Mouse (Mus musculus) hindbrain, postnatal 0 days (tissue): ENCODE data around the gene Diras2. TPM values are rescaled to one million over a fixed set of nuclear protein-coding genes. Genes with fewer than 3 reads are reported as not detected.
A peak's percentile ranks its signal among the peaks of the same experiment; 100 is the strongest.
"Not testable (repeated sequence)": the region's sequence is repeated elsewhere in the genome, so short reads cannot be mapped to it uniquely, and the experiment has no call there.

ENCODE experiments used
- ATAC-seq: fragments of 200-750 bp; cut with Nextera tagmentation; 2 replicates; pipeline ENCODE4 v1.8.0; 2017; ENCODE audit warnings: mild to moderate bottlenecking, moderate TSS enrichment, moderate library complexity
- DNase-seq: peaks from one replicate; pipeline ENCODE4 v3.0.0-alpha.2; 2015; ENCODE audit warnings: low spot score
- H3K27ac ChIP-seq: fragments of 300-500 bp; sonication (generic); 2 replicates; pipeline ENCODE4 v1.5.1; 2014; ENCODE audit warnings: mild to moderate bottlenecking
- H3K27me3 ChIP-seq: fragments of 300-500 bp; sonication (generic); 2 replicates; pipeline ENCODE4 v1.6.1; 2014; ENCODE audit warnings: low read length, mixed read lengths; ENCODE audit not compliant: insufficient read depth
- H3K36me3 ChIP-seq: fragments of 300-500 bp; sonication (generic); 2 replicates; pipeline ENCODE4 v1.6.1; 2014; ENCODE audit warnings: low read length, mixed read lengths; ENCODE audit not compliant: insufficient read depth
- H3K4me1 ChIP-seq: fragments of 300-500 bp; sonication (generic); 2 replicates; pipeline ENCODE4 v1.6.1; 2014; ENCODE audit warnings: antibody characterized with exemption, low read length, mixed read lengths; ENCODE audit not compliant: insufficient read depth
- H3K4me2 ChIP-seq: fragments of 300-500 bp; sonication (generic); 2 replicates; pipeline ENCODE4 v1.6.1; 2014; ENCODE audit warnings: low read depth, mild to moderate bottlenecking, low read length, moderate library complexity, mixed read lengths
- H3K4me3 ChIP-seq: fragments of 300-500 bp; sonication (generic); 2 replicates; pipeline ENCODE4 v1.5.1; 2014; ENCODE audit warnings: low read length
- H3K9ac ChIP-seq: fragments of 300-500 bp; sonication (generic); replicated peaks from 2 replicates; pipeline ENCODE4 v1.6.1; 2014; ENCODE audit warnings: mild to moderate bottlenecking, low read length, moderate library complexity, mixed read lengths
- H3K9me3 ChIP-seq: fragments of 300-500 bp; sonication (generic); 2 replicates; pipeline ENCODE4 v1.6.1; 2016; ENCODE audit warnings: low read length, mixed read lengths
- CTCF ChIP-seq: IDR thresholded peaks from 2 replicates; pipeline ENCODE4 v1.5.1; 2016; ENCODE audit warnings: antibody characterized with exemption, control low read depth, low read depth
- WGBS: fragments of 180-500 bp; shearing (Covaris S2); extraction: QIAGEN DNeasy Blood & Tissue Kit; methylation state at CpG from one replicate; pipeline ENCODE4 v1.1.7; 2014; 5-methylcytosine and 5-hydroxymethylcytosine counted together
- polyA plus RNA-seq: library from polyadenylated mRNA; unstranded; fragments of >200 nt; fragmentation: Nextera tagmentation; extraction: Ambion mirVana; gene quantifications from 2 replicates; pipeline ENCODE4 v1.2.1, GENCODE M21; 2015
- total RNA-seq: library from RNA; depleted of rRNA; stranded (reverse); fragments of >200 nt; gene quantifications from 2 replicates; pipeline ENCODE4 v1.2.3, GENCODE M21; 2014

The Diras2 gene
- total and polyA plus RNA-seq, 2 experiments from 2014 or later: 7.9 to 64.5 TPM

DNA sequence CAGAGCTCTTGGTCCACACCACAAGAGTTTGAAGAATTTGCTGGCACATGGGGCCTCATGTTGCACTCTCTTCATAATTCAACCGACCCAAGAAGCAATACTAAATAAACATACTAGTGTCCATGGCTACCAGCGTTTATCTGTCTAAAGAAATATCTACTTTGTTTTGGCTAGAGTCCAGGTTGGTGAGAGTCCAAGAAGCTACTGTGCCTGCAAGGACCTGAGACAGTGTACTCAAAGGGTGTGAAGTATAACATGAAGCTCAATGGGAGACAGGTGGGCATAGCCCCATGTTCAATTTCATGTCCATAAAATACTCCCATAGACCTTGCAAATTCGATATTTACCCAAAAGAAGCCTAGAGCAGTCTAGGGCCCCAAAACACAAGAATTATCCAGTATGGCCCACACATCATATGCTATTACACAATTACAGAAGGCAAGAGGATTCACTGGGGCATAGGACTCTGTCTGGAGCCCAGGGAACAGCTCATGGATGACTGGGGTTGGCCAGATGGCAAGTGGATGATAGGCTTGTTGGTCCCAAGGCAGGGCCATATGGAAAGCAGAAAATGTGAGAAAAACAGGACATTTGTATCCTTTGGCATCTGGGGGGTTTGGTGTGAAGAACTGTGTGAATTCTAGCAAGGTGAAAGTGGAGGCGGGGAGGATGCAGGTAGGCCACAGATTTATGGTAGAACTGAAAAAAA lies 20.8 kb downstream of the Diras2 start:
- ATAC-seq (peak; percentile 78), DNase-seq (peak; percentile 69)
- H3K36me3 ChIP-seq: no peaks in the 10 kb centered on the region; the same call in 1 of the 2 replicates
- no peaks in the 10 kb centered on the region for H3K4me1 ChIP-seq
- H3K4me3 ChIP-seq: no peak overlapping the region
- H3K27ac ChIP-seq: no peak overlapping the region
- no peak for TF ChIP-seq CTCF
- no peaks in the 10 kb centered on the region for H3K9me3 ChIP-seq
- H3K27me3 ChIP-seq: no peaks in the 10 kb centered on the region
- no peak overlapping the region for H3K4me2 ChIP-seq
- no peak overlapping the region for H3K9ac ChIP-seq
- WGBS: 57% methylated on average over 4 of the region's 4 CpGs

GRCm38 (mm10) chr13:52507460-52508293 lies 23.4 kb downstream of the Diras2 start:
- no peak for TF ChIP-seq CTCF
- 88% methylated on average over 35 of the region's 35 CpGs for WGBS
- Histone ChIP-seq H3K27me3 (no peaks in the 10 kb centered on the region), H3K9ac (no peak overlapping the region), H3K4me1 (no peaks in the 10 kb centered on the region), H3K4me2 (no peak overlapping the region), H3K9me3 (no peaks in the 10 kb centered on the region), H3K36me3 (no peaks in the 10 kb centered on the region; the same call in 1 of the 2 replicates), H3K4me3 (no peak overlapping the region), H3K27ac (no peak overlapping the region)
- DNase-seq (no peak), ATAC-seq (no peak)

GRCm38 (mm10) chr13:52506822-52507221 lies 24.3 kb downstream of the Diras2 start:
- H3K27me3 ChIP-seq, H3K27ac ChIP-seq, H3K9ac ChIP-seq, H3K9me3 ChIP-seq, DNase-seq, ATAC-seq, H3K4me3 ChIP-seq, H3K4me1 ChIP-seq, H3K36me3 ChIP-seq, H3K4me2 ChIP-seq: not testable (repeated sequence)
- WGBS: 75% methylated on average over 3 of the region's 3 CpGs

DNA sequence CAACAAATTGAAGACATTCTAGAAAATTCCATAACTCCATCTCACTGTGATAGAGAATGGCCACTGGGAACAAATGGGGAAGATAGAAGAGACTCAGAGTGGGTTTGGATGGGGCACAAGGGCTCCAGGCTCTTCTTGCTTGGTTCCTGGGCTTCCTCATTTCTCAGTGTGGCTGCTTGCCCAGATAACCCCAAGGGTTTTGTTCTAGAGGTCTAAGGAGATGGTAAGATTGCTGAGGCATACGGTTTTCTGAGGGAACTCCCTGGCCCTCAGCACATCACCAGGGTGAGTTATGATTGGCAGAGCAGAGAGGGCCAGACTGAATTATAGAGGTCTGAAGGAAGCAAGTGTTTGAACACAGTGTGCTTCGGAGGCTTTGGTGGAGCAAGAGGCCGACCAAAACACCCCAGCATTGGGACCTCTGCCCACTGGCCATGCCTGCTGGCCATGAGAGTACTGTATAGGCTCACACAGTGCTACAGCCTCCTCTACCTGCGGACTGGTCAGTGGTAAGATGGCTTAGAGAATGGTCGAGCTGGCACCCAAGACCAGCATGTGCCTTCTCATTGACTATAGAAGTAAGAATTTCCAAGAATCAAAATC lies 25.3 kb downstream of the Diras2 start:
- not testable (repeated sequence) for H3K27me3 ChIP-seq, H3K9ac ChIP-seq, H3K27ac ChIP-seq, H3K36me3 ChIP-seq, H3K4me3 ChIP-seq, H3K4me1 ChIP-seq, H3K4me2 ChIP-seq, ATAC-seq, H3K9me3 ChIP-seq
- peak; percentile 29 for DNase-seq
- 69% methylated on average over 5 of the region's 5 CpGs for whole genome bisulfite sequencing

DNA sequence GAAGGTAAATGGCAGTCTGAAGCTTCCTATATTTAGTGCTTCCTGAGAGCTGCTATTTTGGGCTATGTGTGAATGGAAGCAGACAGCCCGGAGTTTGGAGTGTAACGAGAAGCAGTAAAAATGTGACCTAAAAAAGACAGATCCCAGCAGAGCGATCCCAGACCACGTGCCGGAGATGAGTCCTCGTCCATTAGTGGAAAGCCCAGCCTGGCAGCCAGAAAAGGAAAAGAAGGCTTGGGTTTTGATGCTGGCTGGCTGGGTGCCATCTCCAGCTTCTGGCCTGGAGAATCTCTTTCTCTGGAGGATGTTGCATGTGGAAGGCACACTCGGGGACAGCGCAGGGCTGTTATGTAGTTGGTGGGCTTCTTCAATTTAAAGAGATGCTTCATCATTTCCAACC lies 29.4 kb downstream of the Diras2 start:
- TF ChIP-seq CTCF: no peak
- peaks cover 9% of the 10 kb centered on the region; the same call in 1 of the 2 replicates for H3K4me1 ChIP-seq
- ATAC-seq (peak; percentile 59), DNase-seq (peak; percentile 73)
- no peak overlapping the region for H3K9ac ChIP-seq
- WGBS: 24% methylated on average over 8 of the region's 8 CpGs
- H3K9me3 ChIP-seq: no peaks in the 10 kb centered on the region
- no peaks in the 10 kb centered on the region for H3K27me3 ChIP-seq
- H3K4me3 ChIP-seq: no peak overlapping the region
- peak overlapping the region; percentile 41; the same call in 1 of the 2 replicates for H3K27ac ChIP-seq
- H3K4me2 ChIP-seq: no peak overlapping the region
- no peaks in the 10 kb centered on the region for H3K36me3 ChIP-seq

- TF ChIP-seq CTCF: no peak
Observed at GRCm38 (mm10) chr13:52497029-52497550, 34.0 kb downstream of the Diras2 start.

More at GRCm38 (mm10) chr13:52497029-52497550, 34.0 kb downstream of the Diras2 start:
- H3K9ac ChIP-seq: no peak overlapping the region
- no peaks in the 10 kb centered on the region for H3K36me3 ChIP-seq
- peaks cover 9% of the 10 kb centered on the region; the same call in 1 of the 2 replicates for H3K4me1 ChIP-seq
- H3K27me3 ChIP-seq: no peaks in the 10 kb centered on the region
- no peaks in the 10 kb centered on the region for H3K9me3 ChIP-seq
- H3K27ac ChIP-seq: no peak overlapping the region
- ATAC-seq (no peak), DNase-seq (no peak)
- 77% methylated on average over 4 of the region's 4 CpGs for WGBS
- no peak overlapping the region for H3K4me3 ChIP-seq
- H3K4me2 ChIP-seq: no peak overlapping the region
